Mouse (Mus musculus) cortical plate, adult 2 months (tissue): ENCODE data around the gene Mettl24.

ENCODE experiments used
- CTCF ChIP-seq: fragments of 200-500 bp; IDR thresholded peaks from 2 replicates; pipeline ENCODE4 v1.5.1; 2011; ENCODE audit warnings: mild to moderate bottlenecking, control low read depth, low read length; ENCODE audit not compliant: insufficient read depth; ENCODE audit errors: extremely low read depth
- POLR2A ChIP-seq: fragments of 200-500 bp; IDR thresholded peaks from 2 replicates; pipeline ENCODE4 v1.6.1; 2011; ENCODE audit warnings: mild to moderate bottlenecking, low read length, control low read depth; ENCODE audit not compliant: insufficient read depth; ENCODE audit errors: extremely low read depth

DNA sequence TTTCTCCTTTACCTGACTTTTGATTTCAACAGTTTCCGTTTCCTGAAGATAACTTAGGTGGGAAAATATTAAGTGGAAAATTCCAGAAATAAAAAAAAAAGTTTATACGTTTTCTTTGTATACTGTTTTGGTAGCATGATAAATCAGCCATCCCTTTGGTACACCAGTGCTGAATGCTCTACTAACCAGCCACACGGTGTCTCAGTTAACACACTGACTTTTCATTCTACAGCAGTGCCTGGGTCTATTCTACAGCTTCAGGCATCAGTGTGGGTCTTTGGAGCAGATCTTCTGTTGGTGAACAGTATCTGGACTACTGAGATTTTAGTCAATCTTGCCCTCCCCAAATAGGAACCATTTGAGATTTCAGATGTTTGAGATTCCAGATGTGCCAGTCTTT, 4.6 kb upstream of the Mettl24 start:
- TF ChIP-seq CTCF (peak; percentile 51), POLR2A (no peak)
